8 mouse cellular contexts compared by ENCODE assay signal in the genomic region with DNA sequence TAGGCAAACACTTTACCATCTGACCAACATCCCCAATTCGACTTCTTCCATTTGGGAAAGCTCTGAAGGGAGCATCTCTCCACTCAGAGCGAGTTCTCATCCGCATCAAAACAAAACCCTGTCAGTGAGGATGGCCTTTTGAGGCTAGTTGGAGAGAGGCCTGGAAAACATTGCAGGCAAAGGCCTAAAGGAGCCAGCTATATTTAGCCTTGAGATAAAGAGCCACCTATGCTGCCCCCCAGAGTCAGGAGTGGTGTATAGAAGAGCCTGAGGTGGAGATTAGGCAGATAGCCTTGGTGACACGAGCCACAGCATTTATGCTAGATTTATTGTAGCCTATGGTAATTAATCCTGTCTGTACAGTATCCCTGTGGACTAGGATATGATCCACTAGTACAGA. TPM values are rescaled to one million over a fixed set of nuclear protein-coding genes. Genes with fewer than 3 reads are reported as not detected.
DNase-seq lines count a peak whose midpoint lies in the region; ATAC-seq and TF ChIP-seq lines count a peak whose summit lies in the region.

No protein-coding gene starts in this region.

- DNase-seq in kidney, postnatal 0 days (ENCODE audit: low spot score) = peak; percentile 66
- peak; percentile 18 for DNase-seq in ZHBTc4 (ENCODE audit: low read depth, low spot score)
- DNase-seq in embryonic facial prominence, embryonic 10.5 days (ENCODE audit: low spot score) = peak; percentile 21
- DNase-seq in right cerebral cortex, adult 2 months (ENCODE audit: low spot score in 2 of 2) = no peak
- no peak for DNase-seq in spleen, adult 12 weeks (ENCODE audit: low spot score)

- H3K27ac ChIP-seq in kidney, postnatal 0 days = no peak overlapping the region
- H3K27ac ChIP-seq in kidney, embryonic 15.5 days = no peak overlapping the region
- no peak overlapping the region for H3K27ac ChIP-seq in embryonic facial prominence, embryonic 10.5 days (replicated peaks)
- no peak overlapping the region for H3K27ac ChIP-seq in hindbrain, embryonic 16.5 days (ENCODE audit: low read depth, low read length)

- H3K36me3 ChIP-seq in kidney, postnatal 0 days (ENCODE audit: insufficient read depth, low read length) = no peaks in the 10 kb centered on the region
- H3K36me3 ChIP-seq in kidney, embryonic 15.5 days = peaks cover 3% of the 10 kb centered on the region
- no peaks in the 10 kb centered on the region; the same call in 1 of the 2 replicates for H3K36me3 ChIP-seq in embryonic facial prominence, embryonic 10.5 days (replicated peaks)
- no peaks in the 10 kb centered on the region for H3K36me3 ChIP-seq in hindbrain, embryonic 16.5 days (ENCODE audit: control insufficient read depth, insufficient read depth, low read length)
- H3K36me3 ChIP-seq in myocyte (ENCODE audit: control insufficient read depth, insufficient read depth) = no peaks in the 10 kb centered on the region

- H3K4me1 ChIP-seq in kidney, postnatal 0 days (replicated peaks; ENCODE audit: insufficient read depth, low read length) = peaks cover 6% of the 10 kb centered on the region; the same call in 1 of the 2 replicates
- H3K4me1 ChIP-seq in kidney, embryonic 15.5 days = peaks cover 25% of the 10 kb centered on the region
- peaks cover 19% of the 10 kb centered on the region for H3K4me1 ChIP-seq in embryonic facial prominence, embryonic 10.5 days
- H3K4me1 ChIP-seq in hindbrain, embryonic 16.5 days (ENCODE audit: control insufficient read depth, insufficient read depth, low read depth, low read length) = peaks cover 17% of the 10 kb centered on the region

- H3K4me2 ChIP-seq in kidney, postnatal 0 days (ENCODE audit: low read length) = no peak overlapping the region
- no peak overlapping the region for H3K4me2 ChIP-seq in kidney, embryonic 15.5 days
- peak overlapping the region; percentile 68 for H3K4me2 ChIP-seq in hindbrain, embryonic 16.5 days (ENCODE audit: low read length)
- peak overlapping the region; percentile 70 for H3K4me2 ChIP-seq in myocyte (ENCODE audit: low read depth)

- WGBS in kidney, postnatal 0 days = 60% methylated on average over 4 of the region's 4 CpGs
- 62% methylated on average over 4 of the region's 4 CpGs for WGBS in kidney, embryonic 15.5 days
- WGBS in embryonic facial prominence, embryonic 10.5 days = 61% methylated on average over 4 of the region's 4 CpGs
- WGBS in hindbrain, embryonic 16.5 days = 59% methylated on average over 4 of the region's 4 CpGs

- H3ac ChIP-seq in myocyte (ENCODE audit: control insufficient read depth, insufficient read length) = no peak overlapping the region

- no peak for TF ChIP-seq POLR2A in myocyte (IDR thresholded peaks at IDR 0.05; ENCODE audit: insufficient read length, low read depth)

- H3K9me3 ChIP-seq in kidney, postnatal 0 days (replicated peaks; ENCODE audit: low read length) = no peaks in the 10 kb centered on the region
- no peaks in the 10 kb centered on the region for H3K9me3 ChIP-seq in kidney, embryonic 15.5 days (replicated peaks)
- no peaks in the 10 kb centered on the region for H3K9me3 ChIP-seq in embryonic facial prominence, embryonic 10.5 days
- H3K9me3 ChIP-seq in hindbrain, embryonic 16.5 days (ENCODE audit: control insufficient read depth, low read length) = no peaks in the 10 kb centered on the region

- peak; percentile 57 for TF ChIP-seq CTCF in kidney, postnatal 0 days (IDR thresholded peaks at IDR 0.05; ENCODE audit: low read depth)

- no peaks in the 10 kb centered on the region for H3K79me2 ChIP-seq in myocyte (ENCODE audit: control insufficient read depth, insufficient read depth)

- no peak overlapping the region for H3K9ac ChIP-seq in kidney, postnatal 0 days (ENCODE audit: low read depth, low read length)
- no peak overlapping the region for H3K9ac ChIP-seq in kidney, embryonic 15.5 days
- no peak overlapping the region for H3K9ac ChIP-seq in hindbrain, embryonic 16.5 days (ENCODE audit: low read depth, low read length)

- H3K27me3 ChIP-seq in kidney, postnatal 0 days (ENCODE audit: insufficient read depth, low read length) = no peaks in the 10 kb centered on the region
- H3K27me3 ChIP-seq in kidney, embryonic 15.5 days = no peaks in the 10 kb centered on the region
- H3K27me3 ChIP-seq in embryonic facial prominence, embryonic 10.5 days (replicated peaks; ENCODE audit: low read depth, poor library complexity, severe bottlenecking) = peaks cover 8% of the 10 kb centered on the region; the same call in 1 of the 2 replicates
- no peaks in the 10 kb centered on the region for H3K27me3 ChIP-seq in hindbrain, embryonic 16.5 days (replicated peaks; ENCODE audit: control insufficient read depth, insufficient read depth, low read length)
- H3K27me3 ChIP-seq in myocyte (ENCODE audit: control insufficient read depth, insufficient read depth, insufficient read length) = no peaks in the 10 kb centered on the region

- no peak for ATAC-seq in kidney, postnatal 0 days (replicated peaks; ENCODE audit: low FRiP score, low read depth)
- ATAC-seq in kidney, embryonic 15.5 days (replicated peaks; ENCODE audit: low FRiP score) = no peak
- no peak for ATAC-seq in hindbrain, embryonic 16.5 days

- H3K4me3 ChIP-seq in kidney, postnatal 0 days (replicated peaks; ENCODE audit: low read depth, low read length) = no peak overlapping the region
- no peak overlapping the region for H3K4me3 ChIP-seq in kidney, embryonic 15.5 days (replicated peaks)
- H3K4me3 ChIP-seq in embryonic facial prominence, embryonic 10.5 days = no peak overlapping the region
- no peak overlapping the region for H3K4me3 ChIP-seq in hindbrain, embryonic 16.5 days (ENCODE audit: low read length)
- H3K4me3 ChIP-seq in myocyte = no peak overlapping the region

TF ChIP-seq in myocyte, 11 proteins besides CTCF, POLR2A, EP300 and RAD21:
- no peak for TF ChIP-seq REST (IDR thresholded peaks at IDR 0.05; ENCODE audit: insufficient read depth, insufficient read length)
- TF ChIP-seq POLR2AphosphoS2 (IDR thresholded peaks at IDR 0.05; ENCODE audit: insufficient read length, low read depth) = no peak
- TF ChIP-seq TCF12 (IDR thresholded peaks at IDR 0.05; ENCODE audit: insufficient read depth, poor library complexity, severe bottlenecking) = no peak
- TF ChIP-seq E2F4 (IDR thresholded peaks at IDR 0.05; ENCODE audit: insufficient read depth) = no peak
- TF ChIP-seq CEBPB (IDR thresholded peaks at IDR 0.05; ENCODE audit: insufficient read depth, poor library complexity, severe bottlenecking) = no peak
- no peak for TF ChIP-seq TCF3 (IDR thresholded peaks at IDR 0.05; ENCODE audit: insufficient read length, low read depth)
- TF ChIP-seq SRF (IDR thresholded peaks at IDR 0.05; ENCODE audit: control insufficient read depth, insufficient read length, low read depth) = no peak
- no peak for TF ChIP-seq MAX (IDR thresholded peaks at IDR 0.05; ENCODE audit: low read depth)
- TF ChIP-seq MYOD1 (IDR thresholded peaks at IDR 0.05; ENCODE audit: control insufficient read depth in 1 of 3, insufficient read length in 2 of 3, low read depth in 2 of 3) = no peak
- no peak for TF ChIP-seq USF1 (IDR thresholded peaks at IDR 0.05; ENCODE audit: low read depth)
- no peak for TF ChIP-seq MYOG (IDR thresholded peaks at IDR 0.05; ENCODE audit: control insufficient read depth in 1 of 3, insufficient read depth in 1 of 3, insufficient read length in 2 of 3, low read depth in 2 of 3)

RNA-seq across cellular contexts. Expression of gene Krba1, which starts 1.9 kb away (rescaled TPM):
- polyA plus RNA-seq in kidney, postnatal 0 days (2015; fragmentation: Nextera tagmentation; extraction: Ambion mirVana) = 15.7 and 16.0 TPM in 2 replicates
- 21.2 and 23.6 TPM in 2 replicates for polyA plus RNA-seq in kidney, embryonic 15.5 days (2015; fragmentation: Nextera tagmentation; extraction: Ambion mirVana)
- 25.4 and 26.5 TPM in 2 replicates for polyA plus RNA-seq in embryonic facial prominence, embryonic 10.5 days (2016; fragmentation: Nextera tagmentation; extraction: Ambion mirVana)
- 26.2 and 27.6 TPM in 2 replicates for polyA plus RNA-seq in hindbrain, embryonic 16.5 days (2015; fragmentation: Nextera tagmentation; extraction: Ambion mirVana)
- 2.6 TPM for polyA plus RNA-seq in myocyte (2012; fragmentation: generic; extraction: Trizol)

RNA-seq across cellular contexts. Expression of gene Zfp467, which starts 48.3 kb away (rescaled TPM):
- polyA plus RNA-seq in kidney, postnatal 0 days (2015; fragmentation: Nextera tagmentation; extraction: Ambion mirVana) = 27.9 and 33.4 TPM in 2 replicates
- 27.2 and 29.6 TPM in 2 replicates for polyA plus RNA-seq in kidney, embryonic 15.5 days (2015; fragmentation: Nextera tagmentation; extraction: Ambion mirVana)
- 12.8 and 16.8 TPM in 2 replicates for polyA plus RNA-seq in embryonic facial prominence, embryonic 10.5 days (2016; fragmentation: Nextera tagmentation; extraction: Ambion mirVana)
- polyA plus RNA-seq in hindbrain, embryonic 16.5 days (2015; fragmentation: Nextera tagmentation; extraction: Ambion mirVana) = 26.3 and 27.8 TPM in 2 replicates
- 1.7 TPM for polyA plus RNA-seq in myocyte (2012; fragmentation: generic; extraction: Trizol)

RNA-seq across cellular contexts. Expression of gene Sspo, which starts 50.7 kb away (rescaled TPM):
- 0.46 and 0.64 TPM in 2 replicates for polyA plus RNA-seq in kidney, postnatal 0 days (2015; fragmentation: Nextera tagmentation; extraction: Ambion mirVana)
- polyA plus RNA-seq in kidney, embryonic 15.5 days (2015; fragmentation: Nextera tagmentation; extraction: Ambion mirVana) = 0.22 and 0.86 TPM in 2 replicates
- 0.71 and 1.2 TPM in 2 replicates for polyA plus RNA-seq in embryonic facial prominence, embryonic 10.5 days (2016; fragmentation: Nextera tagmentation; extraction: Ambion mirVana)
- polyA plus RNA-seq in hindbrain, embryonic 16.5 days (2015; fragmentation: Nextera tagmentation; extraction: Ambion mirVana) = 0.22 and 0.29 TPM in 2 replicates
- polyA plus RNA-seq in myocyte (2012; fragmentation: generic; extraction: Trizol) = 2.5 TPM

Comparison
In these comparisons a context has a peak if more than half of its experiments do, and no peak if none do; other contexts are left out.
1. DNase-seq: peak in kidney, postnatal 0 days (single experiment), ZHBTc4 (single experiment) and embryonic facial prominence, embryonic 10.5 days (single experiment); none in right cerebral cortex, adult 2 months (0 of 2) and spleen, adult 12 weeks (single experiment).
2. H3K4me2 ChIP-seq: peak in hindbrain, embryonic 16.5 days (single experiment) and myocyte (single experiment); none in kidney, postnatal 0 days (single experiment) and kidney, embryonic 15.5 days (single experiment).